Mouse (Mus musculus) CD8-positive naive resting alpha-beta T cell, adult 2 months (primary cell): ENCODE measurements around the gene Diaph2.

Source experiments
- DNase-seq, 2 experiments: peaks; one replicate each; pipeline ENCODE4 v3.0.0; 2022; ENCODE audit warnings: low read depth in 2 of 2, low spot score in 2 of 2

The Diaph2 gene

GRCm38 (mm10) chrX:129749571-129750061 is at the start of gene Diaph2:
Gene Diaph2, plus strand, starts transcription at chrX:129749742.
- DNase-seq = peak; percentile 75 to 78

DNA sequence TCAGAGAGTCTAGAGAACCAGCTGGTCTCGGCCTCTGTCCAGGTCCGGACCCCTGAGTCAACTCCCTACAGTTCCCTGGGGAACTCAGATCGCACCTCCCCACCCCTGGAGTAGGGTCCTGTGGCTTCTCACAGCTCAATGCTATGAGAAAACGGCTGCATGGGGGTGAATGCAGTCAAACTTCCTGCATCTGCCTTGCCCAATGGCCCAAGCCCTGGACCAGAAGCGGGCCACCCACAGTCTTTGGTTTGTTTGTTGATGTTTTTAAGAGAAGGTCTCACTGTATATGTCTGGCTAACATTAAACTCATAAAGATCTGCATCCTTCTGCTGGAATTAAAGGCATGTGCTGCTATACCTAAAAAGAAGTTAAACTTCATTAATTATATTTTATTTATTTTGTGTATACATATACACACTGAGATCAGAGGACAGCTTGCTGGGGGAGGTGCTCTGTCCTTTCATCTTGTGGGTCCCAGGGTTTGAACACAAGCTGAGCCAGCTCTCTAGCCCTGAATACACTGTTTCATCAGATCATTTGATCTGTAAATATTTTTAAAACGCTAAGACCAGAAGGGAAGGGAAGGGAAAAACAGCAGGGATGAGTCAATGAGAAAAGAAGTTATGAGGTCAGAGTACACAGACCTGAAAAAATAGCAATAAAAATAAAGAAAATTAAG is 47.8 kb upstream of the Diaph2 start:
- DNase-seq = no peak

GRCm38 (mm10) chrX:129709656-129710055 is 39.9 kb upstream of the Diaph2 start:
- no peak for DNase-seq

DNA sequence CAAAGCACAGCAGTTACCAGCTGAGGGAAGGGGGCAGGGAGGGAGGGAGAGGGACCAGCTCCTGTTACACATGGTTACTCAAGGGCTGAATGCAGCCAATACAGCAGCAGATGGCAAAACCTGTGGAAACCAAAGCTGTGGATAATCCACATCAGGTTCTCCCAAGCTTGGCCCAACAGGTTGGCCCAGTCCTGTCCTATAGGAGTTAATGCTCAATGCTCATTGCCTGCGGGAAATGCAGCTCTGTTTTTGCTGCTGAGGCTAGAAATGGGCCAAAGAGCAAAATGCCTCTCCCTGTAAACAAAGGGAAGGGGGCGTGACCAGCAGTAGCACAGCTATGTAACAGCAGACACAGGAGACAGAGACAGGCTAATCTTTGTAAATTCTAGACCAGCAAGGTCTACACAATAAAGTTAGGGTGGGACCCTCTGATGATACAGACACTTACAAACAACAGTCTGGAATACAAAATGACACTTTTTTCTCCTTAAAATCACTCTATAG is 20.8 kb upstream of the Diaph2 start:
- DNase-seq = no peak

DNA sequence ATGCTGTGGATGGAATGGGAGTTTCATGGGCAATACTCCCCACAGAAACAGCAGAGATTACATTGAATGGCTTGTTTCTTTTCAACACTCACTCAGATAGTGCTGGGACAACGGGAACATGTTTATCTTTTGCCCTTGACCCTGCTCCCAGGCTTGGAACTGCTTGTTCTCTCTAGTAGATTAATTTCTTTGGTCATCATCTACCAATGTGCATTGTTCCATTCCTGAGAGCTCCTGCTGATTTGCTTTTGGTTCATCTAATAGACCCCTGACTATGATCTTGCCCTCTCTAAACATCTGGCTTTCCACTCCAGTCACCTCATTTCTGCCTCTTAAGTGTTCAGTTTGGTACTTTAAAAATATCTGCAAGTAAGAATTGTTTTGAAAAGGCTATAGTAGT is 13.0 kb upstream of the Diaph2 start:
- DNase-seq = no peak

- no peak for DNase-seq
Measured at GRCm38 (mm10) chrX:129739226-129739625, 10.3 kb upstream of the Diaph2 start.

DNA sequence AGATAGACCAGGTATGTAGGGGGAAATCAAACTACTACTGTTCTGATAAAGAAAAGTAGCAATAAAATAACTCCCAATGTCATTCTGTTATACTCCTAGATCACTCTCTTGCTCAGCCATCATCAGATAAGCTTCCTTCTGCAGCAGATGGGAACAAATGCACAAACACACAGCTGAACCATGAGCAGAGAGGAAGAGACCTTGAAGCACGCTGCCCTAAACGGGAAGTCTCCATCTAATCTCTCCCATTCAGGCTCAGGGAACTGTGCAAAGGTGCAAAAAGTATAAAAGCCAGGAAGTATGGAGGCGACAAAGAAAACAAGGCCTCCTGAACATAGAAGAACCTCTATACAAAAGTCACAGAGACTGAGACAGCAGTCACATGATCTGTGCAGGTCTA is 6.6 kb upstream of the Diaph2 start:
- no peak for DNase-seq

DNA sequence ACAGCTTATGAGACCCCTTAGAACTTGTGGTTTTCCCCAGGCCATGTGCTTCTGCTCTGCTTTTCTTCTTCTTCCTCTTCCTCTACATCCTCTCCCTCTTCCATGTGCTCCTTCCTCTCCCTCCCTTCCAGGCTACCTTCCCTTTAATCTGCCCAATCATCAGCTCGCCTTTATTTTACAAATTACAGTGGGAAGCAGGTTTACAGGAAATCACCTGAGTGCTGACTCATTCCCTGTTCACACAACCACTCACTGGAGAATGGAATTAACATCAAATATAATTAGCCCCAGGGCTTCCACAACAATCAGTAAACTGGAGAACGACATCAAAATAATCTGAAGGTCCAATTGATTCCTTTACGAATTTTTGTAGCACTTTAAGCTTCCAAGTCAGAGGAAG is 3.6 kb upstream of the Diaph2 start:
- DNase-seq = no peak

DNA sequence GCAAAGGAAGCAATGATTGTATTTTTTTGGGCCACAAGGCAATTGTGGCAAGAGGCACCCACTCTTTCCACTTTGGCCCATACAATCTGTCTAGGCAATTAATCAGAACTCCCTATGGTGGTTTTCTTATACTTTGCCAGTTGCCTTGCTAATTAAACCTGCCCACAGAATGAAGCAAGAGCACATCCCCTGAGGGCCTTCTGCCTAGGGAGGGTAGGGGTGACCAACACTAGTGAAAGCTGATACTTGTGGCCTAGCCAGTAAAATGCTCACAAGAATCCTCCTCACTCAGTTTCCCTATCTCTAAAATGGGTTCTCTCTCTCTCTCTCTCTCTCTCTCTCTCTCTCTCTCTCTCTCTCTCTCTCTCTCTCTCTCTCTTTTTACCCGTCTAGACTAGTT is 440 bp upstream of the Diaph2 start:
- DNase-seq = peak in 1 of 2 experiments; percentile 3

DNA sequence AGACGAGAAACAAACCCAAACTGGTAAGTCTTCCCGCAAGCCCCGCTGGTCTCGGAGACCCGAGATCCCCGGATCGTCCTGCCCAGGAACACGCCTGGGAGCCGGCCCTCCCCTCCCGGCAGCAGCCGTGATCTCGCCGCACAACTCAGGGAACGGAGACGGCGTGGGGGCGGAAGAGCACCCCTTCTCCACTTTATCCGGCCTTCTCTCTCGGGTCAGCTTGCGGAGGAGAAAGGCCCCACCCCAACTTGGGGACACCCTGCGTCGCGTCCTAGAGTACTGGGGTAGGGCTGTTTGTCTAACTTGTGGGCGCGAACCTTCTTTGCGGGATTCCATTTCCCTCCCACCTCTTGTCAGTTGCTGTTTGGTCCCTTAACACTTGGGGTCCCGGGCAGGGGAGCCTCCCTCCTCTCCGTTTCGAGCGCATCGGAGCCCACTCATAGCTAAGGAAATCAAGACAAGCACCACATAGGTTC is 590 bp downstream of the Diaph2 start:
- peak in 1 of 2 experiments; percentile 10 for DNase-seq

- DNase-seq = no peak
Measured at GRCm38 (mm10) chrX:129750606-129751005, 1.1 kb downstream of the Diaph2 start.

DNA sequence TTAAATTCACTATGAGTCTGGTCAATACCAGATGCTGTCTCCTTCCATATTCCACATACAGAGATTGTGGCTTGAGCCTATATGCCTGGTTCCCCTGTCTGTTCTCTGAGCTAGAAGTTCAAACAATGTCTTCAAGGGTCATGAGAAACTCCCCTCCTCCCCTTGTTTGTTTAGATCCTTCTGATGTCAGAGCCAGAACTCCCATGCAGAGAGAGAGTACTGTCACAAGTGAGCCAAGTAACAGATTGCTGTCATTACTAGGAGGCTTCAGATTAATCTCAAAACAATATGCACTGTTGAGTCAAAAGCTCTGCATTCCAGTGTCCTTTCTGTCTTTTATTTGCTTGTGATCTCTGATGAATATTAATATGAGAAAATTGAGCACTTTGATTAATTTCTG is 7.1 kb downstream of the Diaph2 start:
- DNase-seq = no peak

- DNase-seq = no peak
Measured at GRCm38 (mm10) chrX:129762649-129763048, 13.1 kb downstream of the Diaph2 start.

- no peak for DNase-seq
Measured at GRCm38 (mm10) chrX:129765378-129765777, 15.8 kb downstream of the Diaph2 start.

DNA sequence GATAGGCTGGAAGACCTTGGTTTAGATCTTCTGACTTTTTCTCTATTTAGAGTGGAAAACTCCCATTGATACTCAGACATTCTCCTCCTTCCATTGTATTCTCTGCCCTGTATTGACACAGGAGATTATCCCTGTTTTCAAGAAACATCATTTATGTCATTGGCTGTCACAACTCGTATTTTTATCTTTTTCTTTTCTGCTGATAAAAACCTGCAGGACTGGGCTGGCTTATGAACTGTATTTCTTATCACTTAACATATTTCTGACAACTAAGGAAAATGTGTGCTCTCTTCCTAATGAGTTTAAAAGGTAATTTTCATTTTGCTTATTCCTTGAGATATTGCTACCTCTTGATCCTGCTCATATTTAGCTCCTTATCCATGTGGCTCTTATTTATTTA is 17.3 kb downstream of the Diaph2 start:
- no peak for DNase-seq

DNA sequence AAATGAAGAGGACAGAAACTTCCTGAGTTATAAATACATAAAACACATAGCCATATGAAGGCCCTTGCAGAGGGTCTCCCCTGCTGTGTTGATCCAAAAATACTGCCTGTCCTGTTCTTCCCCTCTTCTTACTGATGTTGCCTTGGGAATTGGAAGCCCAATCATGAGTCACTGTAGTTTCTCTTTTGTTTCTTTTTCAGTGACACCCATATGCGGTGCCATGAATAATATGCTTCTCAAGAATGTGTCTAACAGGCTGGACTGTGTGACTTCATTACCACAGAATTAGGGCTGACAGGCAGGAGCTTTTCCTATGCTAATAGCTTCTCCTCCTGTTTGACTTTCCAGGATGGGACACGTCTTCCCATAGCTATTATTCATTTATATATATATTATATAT is 21.1 kb downstream of the Diaph2 start:
- no peak for DNase-seq

DNA sequence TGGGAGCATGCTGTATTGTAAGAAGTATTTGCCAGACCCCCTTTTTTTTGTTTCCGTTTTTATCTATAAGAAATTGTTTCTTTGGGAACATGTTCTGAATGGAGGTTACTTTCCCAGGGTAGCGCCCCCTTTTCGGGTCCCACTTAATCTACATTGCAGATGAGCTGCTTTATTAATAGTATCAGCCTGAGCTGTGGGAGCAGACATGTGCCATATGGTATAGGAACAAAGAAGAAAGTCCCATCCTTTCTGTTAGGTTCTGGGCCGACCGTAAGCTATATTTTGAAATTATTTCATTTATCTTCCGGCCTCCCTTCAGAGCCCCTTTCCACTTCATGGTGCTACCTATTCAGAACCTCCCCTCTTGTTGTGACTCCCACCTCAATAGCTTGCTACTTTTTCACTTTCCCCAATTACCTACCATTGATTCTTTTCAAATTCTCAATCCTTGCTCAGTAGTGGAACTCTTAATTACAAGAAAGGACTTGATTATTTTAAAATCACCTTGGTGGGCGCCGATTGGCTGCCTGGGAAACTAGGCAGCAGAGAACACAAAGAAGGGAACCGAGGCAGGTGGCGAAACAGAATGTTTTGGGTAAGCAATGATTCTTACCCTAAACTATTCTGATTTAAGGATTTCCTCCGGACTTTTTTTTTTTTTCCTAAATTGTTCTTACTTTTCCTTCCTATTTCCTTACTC is 24.2 kb downstream of the Diaph2 start:
- DNase-seq = no peak

GRCm38 (mm10) chrX:129774478-129774877 is 24.9 kb downstream of the Diaph2 start:
- DNase-seq = no peak

DNA sequence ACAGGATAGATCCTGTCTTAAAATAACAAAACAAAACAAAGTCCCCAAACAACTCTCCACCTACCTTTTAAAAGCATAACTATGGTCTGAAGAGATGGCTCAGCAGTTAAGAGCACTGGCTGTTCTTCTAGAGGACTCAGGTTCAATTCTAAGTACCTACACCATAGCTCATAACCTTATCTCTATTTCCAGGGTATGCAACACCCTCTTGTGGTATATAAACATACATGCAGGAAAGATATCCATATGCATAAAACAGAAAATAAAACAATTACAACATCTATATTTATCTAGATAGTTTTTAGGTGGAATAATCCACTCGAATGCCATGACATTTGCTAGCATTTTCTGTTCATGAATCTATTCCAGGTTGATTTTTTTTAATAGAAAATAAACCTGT is 27.2 kb downstream of the Diaph2 start:
- DNase-seq = no peak

DNA sequence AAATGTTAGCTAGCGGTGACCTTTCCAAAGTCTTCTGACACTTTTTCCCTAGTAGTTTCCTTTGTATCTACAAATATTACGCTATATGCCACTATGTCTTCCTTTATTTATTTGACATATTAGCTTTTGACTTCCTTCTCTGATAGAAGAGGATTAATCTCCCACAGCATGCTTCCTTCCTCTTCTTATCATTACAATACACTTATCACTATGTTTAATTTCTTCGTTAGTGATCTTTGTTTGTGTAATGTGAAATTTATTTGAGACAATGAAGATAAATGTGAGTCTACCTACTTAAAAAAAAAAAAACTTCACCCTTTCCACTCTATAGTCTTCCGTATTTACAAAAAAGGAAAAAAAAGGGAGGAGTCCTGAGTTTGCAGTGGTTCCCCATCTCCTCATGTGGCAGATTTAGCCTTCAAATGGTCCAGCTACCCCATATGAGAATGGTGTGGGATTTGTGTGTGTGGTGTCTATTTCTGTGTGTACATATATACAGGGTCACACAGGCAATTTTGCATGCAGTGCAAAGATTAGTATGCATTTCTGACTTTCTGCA is 27.9 kb downstream of the Diaph2 start:
- no peak for DNase-seq

DNA sequence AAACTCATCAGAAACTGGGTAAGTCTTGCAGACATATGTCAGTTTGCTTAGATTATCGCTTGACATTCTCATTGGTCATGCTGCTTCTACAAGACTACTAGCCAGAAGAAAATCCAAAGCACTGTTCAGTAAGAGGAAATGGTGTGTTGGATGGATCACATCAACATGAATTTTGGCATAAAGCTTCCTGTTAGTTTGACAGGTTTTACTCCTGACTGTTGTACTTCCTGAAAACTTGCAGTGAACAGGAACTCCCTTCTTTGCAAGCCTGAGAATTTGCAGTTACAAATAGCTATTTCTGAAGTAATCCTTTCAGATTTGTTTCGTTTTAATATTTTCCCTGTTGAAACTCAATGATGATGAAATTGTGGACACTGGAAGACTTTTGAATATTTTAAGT is 32.3 kb downstream of the Diaph2 start:
- DNase-seq = no peak

DNA sequence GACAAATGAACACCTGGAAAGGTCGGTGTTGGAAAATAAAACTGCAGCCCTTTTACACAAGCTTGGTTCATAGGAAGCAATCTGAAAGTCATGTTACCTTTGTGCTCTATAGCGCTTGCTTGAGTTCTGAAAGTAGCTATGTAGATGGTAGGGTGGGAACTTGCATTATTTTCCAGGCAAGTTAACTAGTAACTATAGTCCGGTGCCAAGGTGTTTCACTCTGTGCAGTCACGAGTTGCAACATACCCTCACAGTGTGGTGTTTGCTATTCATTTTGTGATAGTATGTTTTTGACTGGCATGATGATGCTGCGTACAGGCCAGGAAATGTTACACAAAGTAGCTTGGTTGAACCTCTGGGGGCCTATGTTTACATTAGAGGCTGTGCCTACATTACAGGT is 34.5 kb downstream of the Diaph2 start:
- no peak for DNase-seq
